Mouse (Mus musculus) limb, embryonic 11.5 days (tissue): ENCODE results near the gene Zfp710. TPM values are rescaled to one million over a fixed set of nuclear protein-coding genes. Genes with fewer than 3 reads are reported as not detected.

Experiments used
- ATAC-seq: fragments of 200-750 bp; cut with Nextera tagmentation; 2 replicates; pipeline ENCODE4 v1.8.0; 2017; ENCODE audit warnings: low read depth; ENCODE audit not compliant: insufficient number of reproducible peaks, low FRiP score, low TSS enrichment
- DNase-seq: peaks from one replicate; pipeline ENCODE4 v3.0.0-alpha.2; 2015; ENCODE audit warnings: low spot score
- H3K27ac ChIP-seq: fragments of 300-500 bp; sonication (generic); replicated peaks from 2 replicates; pipeline ENCODE4 v1.5.1; 2014; ENCODE audit warnings: low read depth, mild to moderate bottlenecking, low read length
- H3K27me3 ChIP-seq: fragments of 300-500 bp; sonication (generic); 2 replicates; pipeline ENCODE4 v1.6.1; 2014; ENCODE audit warnings: mild to moderate bottlenecking, low read length, mixed read lengths; ENCODE audit not compliant: control insufficient read depth, insufficient read depth
- H3K36me3 ChIP-seq: fragments of 300-500 bp; sonication (generic); 2 replicates; pipeline ENCODE4 v1.6.1; 2014; ENCODE audit warnings: mild to moderate bottlenecking, low read length, moderate library complexity, mixed read lengths; ENCODE audit not compliant: control insufficient read depth, insufficient read depth
- H3K4me1 ChIP-seq: fragments of 300-500 bp; sonication (generic); 2 replicates; pipeline ENCODE4 v1.6.1; 2014; ENCODE audit warnings: low read length, mixed read lengths; ENCODE audit not compliant: control insufficient read depth, insufficient read depth
- H3K4me2 ChIP-seq: fragments of 300-500 bp; sonication (generic); 2 replicates; pipeline ENCODE4 v1.6.1; 2014; ENCODE audit warnings: low read depth, mild to moderate bottlenecking, moderate library complexity; ENCODE audit not compliant: severe bottlenecking
- H3K4me3 ChIP-seq: fragments of 300-500 bp; sonication (generic); 2 replicates; pipeline ENCODE4 v1.5.1; 2014; ENCODE audit warnings: low read depth, low read length
- H3K9ac ChIP-seq: fragments of 300-500 bp; sonication (generic); 2 replicates; pipeline ENCODE4 v1.6.1; 2014; ENCODE audit warnings: mild to moderate bottlenecking, low read length
- H3K9me3 ChIP-seq: fragments of 300-500 bp; sonication (generic); 2 replicates; pipeline ENCODE4 v1.6.1; 2016; ENCODE audit warnings: low read length; ENCODE audit not compliant: control insufficient read depth
- WGBS: fragments of 180-500 bp; shearing (Covaris S2); extraction: QIAGEN DNeasy Blood & Tissue Kit; methylation state at CpG from one replicate; pipeline ENCODE4 v1.1.7; 2014; 5-methylcytosine and 5-hydroxymethylcytosine counted together
- polyA plus RNA-seq: library from polyadenylated mRNA; unstranded; fragments of >200 nt; fragmentation: Nextera tagmentation; extraction: Ambion mirVana; gene quantifications from 2 replicates; pipeline ENCODE4 v1.2.1, GENCODE M21; 2014

Gene Zfp710
- polyA plus RNA-seq, 1 experiment from 2014 or later = 15.4 TPM

- peaks cover 16% of the 10 kb centered on the region; the same call in 1 of the 2 replicates for H3K36me3 ChIP-seq
These were observed 63.6 kb downstream of the Zfp710 start for GRCm38 (mm10) chr7:80088191-80088590.

GRCm38 (mm10) chr7:80090191-80091003 lies 65.8 kb downstream of the Zfp710 start:
- Histone ChIP-seq H3K4me2 (no peak overlapping the region), H3K4me1 (no peaks in the 10 kb centered on the region), H3K27ac (no peak overlapping the region), H3K4me3 (no peak overlapping the region), H3K9ac (no peak overlapping the region), H3K36me3 (peaks cover 25% of the 10 kb centered on the region; the same call in 1 of the 2 replicates), H3K27me3 (no peaks in the 10 kb centered on the region), H3K9me3 (no peaks in the 10 kb centered on the region)
- no peak for DNase-seq
- no peak for ATAC-seq
- WGBS = 87% methylated on average over 18 of the region's 18 CpGs

More at GRCm38 (mm10) chr7:80088191-80088590, 63.6 kb downstream of the Zfp710 start:
- Histone ChIP-seq H3K27me3 (no peaks in the 10 kb centered on the region), H3K4me2 (no peak overlapping the region), H3K4me3 (no peak overlapping the region), H3K4me1 (no peaks in the 10 kb centered on the region), H3K27ac (no peak overlapping the region), H3K9ac (no peak overlapping the region), H3K9me3 (no peaks in the 10 kb centered on the region)
- ATAC-seq (no peak), DNase-seq (no peak)
- 87% methylated on average over 9 of the region's 9 CpGs for WGBS

GRCm38 (mm10) chr7:80091004-80091865 lies 66.6 kb downstream of the Zfp710 start:
- Histone ChIP-seq H3K36me3 (peaks cover 26% of the 10 kb centered on the region; the same call in 1 of the 2 replicates), H3K9ac (no peak overlapping the region), H3K27ac (0 out of 2 replicates have a peak overlapping the region, but pooled peaks have one; percentile 4), H3K4me3 (no peak overlapping the region), H3K4me2 (no peak overlapping the region), H3K9me3 (no peaks in the 10 kb centered on the region), H3K4me1 (no peaks in the 10 kb centered on the region), H3K27me3 (no peaks in the 10 kb centered on the region)
- no peak for ATAC-seq
- WGBS = 60% methylated on average over 13 of the region's 13 CpGs
- DNase-seq = no peak

- ATAC-seq = no peak
- 82% methylated on average over 4 of the region's 4 CpGs for WGBS
- no peak overlapping the region for H3K4me2 ChIP-seq
- DNase-seq = no peak
- H3K27ac ChIP-seq = 0 out of 2 replicates have a peak overlapping the region, but pooled peaks have one; percentile 4
- H3K9me3 ChIP-seq = no peaks in the 10 kb centered on the region
- H3K9ac ChIP-seq = no peak overlapping the region
- H3K4me1 ChIP-seq = no peaks in the 10 kb centered on the region
- H3K4me3 ChIP-seq = no peak overlapping the region
- H3K27me3 ChIP-seq = no peaks in the 10 kb centered on the region
- H3K36me3 ChIP-seq = peaks cover 26% of the 10 kb centered on the region; the same call in 1 of the 2 replicates
These were observed 67.2 kb downstream of the Zfp710 start for GRCm38 (mm10) chr7:80091866-80092210.

GRCm38 (mm10) chr7:80092351-80093046 lies 67.9 kb downstream of the Zfp710 start:
- no peak overlapping the region for H3K9ac ChIP-seq
- H3K4me2 ChIP-seq = no peak overlapping the region
- H3K36me3 ChIP-seq = peaks cover 22% of the 10 kb centered on the region; the same call in 1 of the 2 replicates
- H3K9me3 ChIP-seq = no peaks in the 10 kb centered on the region
- H3K27ac ChIP-seq = no peak overlapping the region
- no peaks in the 10 kb centered on the region for H3K4me1 ChIP-seq
- 88% methylated on average over 9 of the region's 9 CpGs for WGBS
- H3K27me3 ChIP-seq = no peaks in the 10 kb centered on the region
- H3K4me3 ChIP-seq = no peak overlapping the region
- ATAC-seq (no peak), DNase-seq (no peak)

GRCm38 (mm10) chr7:80094481-80094880 lies 69.9 kb downstream of the Zfp710 start:
- no peak overlapping the region for H3K27ac ChIP-seq
- no peaks in the 10 kb centered on the region for H3K4me1 ChIP-seq
- H3K9ac ChIP-seq = no peak overlapping the region
- 84% methylated on average over 5 of the region's 5 CpGs for WGBS
- no peak for ATAC-seq
- no peaks in the 10 kb centered on the region for H3K27me3 ChIP-seq
- no peak overlapping the region for H3K4me3 ChIP-seq
- H3K4me2 ChIP-seq = no peak overlapping the region
- DNase-seq = no peak
- H3K9me3 ChIP-seq = no peaks in the 10 kb centered on the region
- H3K36me3 ChIP-seq = peaks cover 23% of the 10 kb centered on the region

- peaks cover 30% of the 10 kb centered on the region for H3K36me3 ChIP-seq
- H3K4me1 ChIP-seq = no peaks in the 10 kb centered on the region
- ATAC-seq (no peak), DNase-seq (no peak)
- H3K9ac ChIP-seq = no peak overlapping the region
- H3K4me3 ChIP-seq = no peak overlapping the region
- no peak overlapping the region for H3K27ac ChIP-seq
- H3K27me3 ChIP-seq = no peaks in the 10 kb centered on the region
- no peak overlapping the region for H3K4me2 ChIP-seq
- 93% methylated on average over 20 of the region's 20 CpGs for WGBS
- H3K9me3 ChIP-seq = no peaks in the 10 kb centered on the region
These were observed 71.1 kb downstream of the Zfp710 start for GRCm38 (mm10) chr7:80095598-80096309.
